Mouse (Mus musculus): Measurements from ENCODE around the gene Erp29. TPM values are rescaled to one million over a fixed set of nuclear protein-coding genes. Genes with fewer than 3 reads are reported as not detected.

Gene Erp29
- polyA plus RNA-seq, 1 experiment from 2014 or later, result 102 TPM

- no peak overlapping the region for H3K4me2 ChIP-seq (ENCODE audit: low read depth, low read length)
- no peaks in the 10 kb centered on the region for H3K9me3 ChIP-seq (replicated peaks; ENCODE audit: control insufficient read depth, low read length)
- 85% methylated on average over 2 of the region's 2 CpGs for WGBS
- DNase-seq (ENCODE audit: low spot score), result no peak
- H3K27me3 ChIP-seq (ENCODE audit: control insufficient read depth, insufficient read depth, low read length), result no peaks in the 10 kb centered on the region
- H3K9ac ChIP-seq (replicated peaks; ENCODE audit: low read length), result no peak overlapping the region
- no peak overlapping the region for H3K4me3 ChIP-seq (ENCODE audit: low read depth, low read length)
- no peaks in the 10 kb centered on the region for H3K36me3 ChIP-seq (replicated peaks; ENCODE audit: control insufficient read depth, insufficient read depth, low read depth, low read length)
- no peak overlapping the region for H3K27ac ChIP-seq (replicated peaks; ENCODE audit: low read depth, low read length)
- ATAC-seq (replicated peaks; ENCODE audit: insufficient number of reproducible peaks, low FRiP score, low TSS enrichment, low read depth), result no peak
- no peaks in the 10 kb centered on the region for H3K4me1 ChIP-seq (ENCODE audit: control insufficient read depth, insufficient read depth, low read length)
Measured at GRCm38 (mm10) chr5:121472411-121472810, 20.1 kb upstream of the Erp29 start.

- DNase-seq (ENCODE audit: low spot score), result no peak
Measured at GRCm38 (mm10) chr5:121469566-121469965, 17.3 kb upstream of the Erp29 start.

GRCm38 (mm10) chr5:121463601-121464250 is 11.4 kb upstream of the Erp29 start:
- no peaks in the 10 kb centered on the region for H3K9me3 ChIP-seq (replicated peaks; ENCODE audit: control insufficient read depth, low read length)
- H3K9ac ChIP-seq (replicated peaks; ENCODE audit: low read length), result no peak overlapping the region
- H3K4me1 ChIP-seq (ENCODE audit: control insufficient read depth, insufficient read depth, low read length), result no peaks in the 10 kb centered on the region
- 70% methylated on average over 5 of the region's 5 CpGs for WGBS
- H3K4me2 ChIP-seq (ENCODE audit: low read depth, low read length), result no peak overlapping the region
- ATAC-seq (replicated peaks; ENCODE audit: insufficient number of reproducible peaks, low FRiP score, low TSS enrichment, low read depth) (no peak), DNase-seq (ENCODE audit: low spot score) (no peak)
- no peak overlapping the region for H3K27ac ChIP-seq (replicated peaks; ENCODE audit: low read depth, low read length)
- no peaks in the 10 kb centered on the region for H3K36me3 ChIP-seq (replicated peaks; ENCODE audit: control insufficient read depth, insufficient read depth, low read depth, low read length)
- H3K4me3 ChIP-seq (ENCODE audit: low read depth, low read length), result no peak overlapping the region
- no peaks in the 10 kb centered on the region for H3K27me3 ChIP-seq (ENCODE audit: control insufficient read depth, insufficient read depth, low read length)

More at GRCm38 (mm10) chr5:121469566-121469965, 17.3 kb upstream of the Erp29 start:
- no peaks in the 10 kb centered on the region for H3K4me1 ChIP-seq (ENCODE audit: control insufficient read depth, insufficient read depth, low read length)
- WGBS, result 41% methylated on average over 3 of the region's 3 CpGs
- H3K4me3 ChIP-seq (ENCODE audit: low read depth, low read length), result no peak overlapping the region
- no peak overlapping the region for H3K4me2 ChIP-seq (ENCODE audit: low read depth, low read length)
- no peaks in the 10 kb centered on the region for H3K36me3 ChIP-seq (replicated peaks; ENCODE audit: control insufficient read depth, insufficient read depth, low read depth, low read length)
- H3K9ac ChIP-seq (replicated peaks; ENCODE audit: low read length), result no peak overlapping the region
- H3K9me3 ChIP-seq (replicated peaks; ENCODE audit: control insufficient read depth, low read length), result no peaks in the 10 kb centered on the region
- H3K27ac ChIP-seq (replicated peaks; ENCODE audit: low read depth, low read length), result no peak overlapping the region
- no peaks in the 10 kb centered on the region for H3K27me3 ChIP-seq (ENCODE audit: control insufficient read depth, insufficient read depth, low read length)
- ATAC-seq (replicated peaks; ENCODE audit: insufficient number of reproducible peaks, low FRiP score, low TSS enrichment, low read depth), result no peak

GRCm38 (mm10) chr5:121462967-121463366 is 10.7 kb upstream of the Erp29 start:
- H3K4me1 ChIP-seq (ENCODE audit: control insufficient read depth, insufficient read depth, low read length), result no peaks in the 10 kb centered on the region
- H3K4me3 ChIP-seq (ENCODE audit: low read depth, low read length), result no peak overlapping the region
- no peaks in the 10 kb centered on the region for H3K36me3 ChIP-seq (replicated peaks; ENCODE audit: control insufficient read depth, insufficient read depth, low read depth, low read length)
- WGBS, result 50% methylated on average over 5 of the region's 5 CpGs
- H3K27me3 ChIP-seq (ENCODE audit: control insufficient read depth, insufficient read depth, low read length), result no peaks in the 10 kb centered on the region
- H3K4me2 ChIP-seq (ENCODE audit: low read depth, low read length), result no peak overlapping the region
- DNase-seq (ENCODE audit: low spot score) (no peak), ATAC-seq (replicated peaks; ENCODE audit: insufficient number of reproducible peaks, low FRiP score, low TSS enrichment, low read depth) (no peak)
- H3K9ac ChIP-seq (replicated peaks; ENCODE audit: low read length), result no peak overlapping the region
- H3K9me3 ChIP-seq (replicated peaks; ENCODE audit: control insufficient read depth, low read length), result no peaks in the 10 kb centered on the region
- H3K27ac ChIP-seq (replicated peaks; ENCODE audit: low read depth, low read length), result no peak overlapping the region

GRCm38 (mm10) chr5:121462171-121462502 is 9.8 kb upstream of the Erp29 start:
- Histone ChIP-seq H3K9ac (replicated peaks; ENCODE audit: low read length) (no peak overlapping the region), H3K36me3 (replicated peaks; ENCODE audit: control insufficient read depth, insufficient read depth, low read depth, low read length) (no peaks in the 10 kb centered on the region), H3K9me3 (replicated peaks; ENCODE audit: control insufficient read depth, low read length) (no peaks in the 10 kb centered on the region), H3K4me2 (ENCODE audit: low read depth, low read length) (no peak overlapping the region), H3K27me3 (ENCODE audit: control insufficient read depth, insufficient read depth, low read length) (no peaks in the 10 kb centered on the region), H3K27ac (replicated peaks; ENCODE audit: low read depth, low read length) (no peak overlapping the region), H3K4me1 (ENCODE audit: control insufficient read depth, insufficient read depth, low read length) (no peaks in the 10 kb centered on the region), H3K4me3 (ENCODE audit: low read depth, low read length) (no peak overlapping the region)
- DNase-seq (ENCODE audit: low spot score) (no peak), ATAC-seq (replicated peaks; ENCODE audit: insufficient number of reproducible peaks, low FRiP score, low TSS enrichment, low read depth) (no peak)
- WGBS, result 10% methylated on average over 1 of the region's 1 CpGs

- Histone ChIP-seq H3K4me3 (ENCODE audit: low read depth, low read length) (no peak overlapping the region), H3K36me3 (replicated peaks; ENCODE audit: control insufficient read depth, insufficient read depth, low read depth, low read length) (no peaks in the 10 kb centered on the region), H3K4me1 (ENCODE audit: control insufficient read depth, insufficient read depth, low read length) (no peaks in the 10 kb centered on the region), H3K4me2 (ENCODE audit: low read depth, low read length) (no peak overlapping the region), H3K27ac (replicated peaks; ENCODE audit: low read depth, low read length) (no peak overlapping the region), H3K9ac (replicated peaks; ENCODE audit: low read length) (no peak overlapping the region), H3K9me3 (replicated peaks; ENCODE audit: control insufficient read depth, low read length) (no peaks in the 10 kb centered on the region), H3K27me3 (ENCODE audit: control insufficient read depth, insufficient read depth, low read length) (no peaks in the 10 kb centered on the region)
- no peak for DNase-seq (ENCODE audit: low spot score)
- WGBS, result 47% methylated on average over 4 of the region's 4 CpGs
- ATAC-seq (replicated peaks; ENCODE audit: insufficient number of reproducible peaks, low FRiP score, low TSS enrichment, low read depth), result 0 out of 2 replicates have a peak, but pooled peaks have one; percentile 29
Measured at GRCm38 (mm10) chr5:121461339-121462170, 9.2 kb upstream of the Erp29 start.

GRCm38 (mm10) chr5:121455510-121456265 is 3.4 kb upstream of the Erp29 start:
- 81% methylated on average over 9 of the region's 9 CpGs for WGBS
- H3K9ac ChIP-seq (replicated peaks; ENCODE audit: low read length), result no peak overlapping the region
- no peaks in the 10 kb centered on the region for H3K36me3 ChIP-seq (replicated peaks; ENCODE audit: control insufficient read depth, insufficient read depth, low read depth, low read length)
- no peak overlapping the region for H3K4me2 ChIP-seq (ENCODE audit: low read depth, low read length)
- H3K4me1 ChIP-seq (ENCODE audit: control insufficient read depth, insufficient read depth, low read length), result no peaks in the 10 kb centered on the region
- no peak for DNase-seq (ENCODE audit: low spot score)
- H3K4me3 ChIP-seq (ENCODE audit: low read depth, low read length), result no peak overlapping the region
- no peaks in the 10 kb centered on the region for H3K9me3 ChIP-seq (replicated peaks; ENCODE audit: control insufficient read depth, low read length)
- no peaks in the 10 kb centered on the region for H3K27me3 ChIP-seq (ENCODE audit: control insufficient read depth, insufficient read depth, low read length)
- H3K27ac ChIP-seq (replicated peaks; ENCODE audit: low read depth, low read length), result no peak overlapping the region
- ATAC-seq (replicated peaks; ENCODE audit: insufficient number of reproducible peaks, low FRiP score, low TSS enrichment, low read depth), result no peak

- no peaks in the 10 kb centered on the region for H3K36me3 ChIP-seq (replicated peaks; ENCODE audit: control insufficient read depth, insufficient read depth, low read depth, low read length)
- WGBS, result 79% methylated on average over 3 of the region's 3 CpGs
- no peaks in the 10 kb centered on the region for H3K4me1 ChIP-seq (ENCODE audit: control insufficient read depth, insufficient read depth, low read length)
- DNase-seq (ENCODE audit: low spot score) (no peak), ATAC-seq (replicated peaks; ENCODE audit: insufficient number of reproducible peaks, low FRiP score, low TSS enrichment, low read depth) (no peak)
- H3K4me2 ChIP-seq (ENCODE audit: low read depth, low read length), result no peak overlapping the region
- H3K9me3 ChIP-seq (replicated peaks; ENCODE audit: control insufficient read depth, low read length), result no peaks in the 10 kb centered on the region
- H3K27ac ChIP-seq (replicated peaks; ENCODE audit: low read depth, low read length), result no peak overlapping the region
- H3K27me3 ChIP-seq (ENCODE audit: control insufficient read depth, insufficient read depth, low read length), result no peaks in the 10 kb centered on the region
- H3K4me3 ChIP-seq (ENCODE audit: low read depth, low read length), result no peak overlapping the region
- no peak overlapping the region for H3K9ac ChIP-seq (replicated peaks; ENCODE audit: low read length)
Measured at GRCm38 (mm10) chr5:121454503-121454782, 2.1 kb upstream of the Erp29 start.

All from embryonic facial prominence, embryonic 11.5 days (tissue).